Mouse (Mus musculus): Measurements from ENCODE around the gene Stau1. TPM values are rescaled to one million over a fixed set of nuclear protein-coding genes. Genes with fewer than 3 reads are reported as not detected.

The Stau1 gene
- polyA plus RNA-seq, 1 experiment from 2014 or later, result 82.3 TPM

DNA sequence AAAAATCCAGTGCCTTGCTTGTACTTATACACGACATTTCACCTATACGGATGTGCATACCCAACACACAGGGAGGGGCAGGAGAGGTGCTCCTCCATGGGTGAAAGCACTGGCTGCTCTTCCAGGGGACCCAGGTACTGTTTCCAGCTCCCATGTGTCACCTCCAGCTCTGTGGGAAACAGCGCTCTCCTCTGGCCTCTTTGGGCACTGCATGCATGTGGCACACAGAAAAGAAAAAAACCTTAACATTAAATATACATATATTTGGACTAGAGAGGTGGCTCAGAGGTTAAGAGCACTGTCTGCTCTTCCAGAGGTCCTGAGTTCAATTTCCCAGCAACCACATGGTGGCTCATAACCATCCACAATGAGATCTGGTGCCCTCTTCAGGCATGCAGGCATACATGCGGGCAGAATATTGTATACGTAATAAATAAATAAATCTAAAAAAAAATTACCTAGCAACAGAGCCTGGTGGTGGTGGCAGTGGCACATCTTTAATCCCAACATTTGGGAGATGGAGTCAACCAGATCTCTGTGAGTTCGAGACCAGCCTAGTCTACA lies 92.3 kb downstream of the Stau1 start:
- no peaks in the 10 kb centered on the region for H3K36me3 ChIP-seq (ENCODE audit: control insufficient read depth, insufficient read depth, low read length)
- no peaks in the 10 kb centered on the region for H3K27me3 ChIP-seq (ENCODE audit: control insufficient read depth, insufficient read depth, low read length)
- H3K4me3 ChIP-seq (ENCODE audit: low read depth, low read length), result no peak overlapping the region
- no peaks in the 10 kb centered on the region for H3K9me3 ChIP-seq (ENCODE audit: control insufficient read depth, low read depth, low read length)
- 89% methylated on average over 6 of the region's 6 CpGs for WGBS
- H3K9ac ChIP-seq (replicated peaks; ENCODE audit: low read depth, low read length), result no peak overlapping the region
- no peak for ATAC-seq (ENCODE audit: insufficient number of reproducible peaks, insufficient read depth, low FRiP score, low read depth)
- H3K4me2 ChIP-seq (replicated peaks; ENCODE audit: low read depth, low read length), result no peak overlapping the region
- H3K4me1 ChIP-seq (ENCODE audit: control insufficient read depth, insufficient read depth, low read length), result peaks cover 8% of the 10 kb centered on the region
- no peak overlapping the region for H3K27ac ChIP-seq (ENCODE audit: low read length)

DNA sequence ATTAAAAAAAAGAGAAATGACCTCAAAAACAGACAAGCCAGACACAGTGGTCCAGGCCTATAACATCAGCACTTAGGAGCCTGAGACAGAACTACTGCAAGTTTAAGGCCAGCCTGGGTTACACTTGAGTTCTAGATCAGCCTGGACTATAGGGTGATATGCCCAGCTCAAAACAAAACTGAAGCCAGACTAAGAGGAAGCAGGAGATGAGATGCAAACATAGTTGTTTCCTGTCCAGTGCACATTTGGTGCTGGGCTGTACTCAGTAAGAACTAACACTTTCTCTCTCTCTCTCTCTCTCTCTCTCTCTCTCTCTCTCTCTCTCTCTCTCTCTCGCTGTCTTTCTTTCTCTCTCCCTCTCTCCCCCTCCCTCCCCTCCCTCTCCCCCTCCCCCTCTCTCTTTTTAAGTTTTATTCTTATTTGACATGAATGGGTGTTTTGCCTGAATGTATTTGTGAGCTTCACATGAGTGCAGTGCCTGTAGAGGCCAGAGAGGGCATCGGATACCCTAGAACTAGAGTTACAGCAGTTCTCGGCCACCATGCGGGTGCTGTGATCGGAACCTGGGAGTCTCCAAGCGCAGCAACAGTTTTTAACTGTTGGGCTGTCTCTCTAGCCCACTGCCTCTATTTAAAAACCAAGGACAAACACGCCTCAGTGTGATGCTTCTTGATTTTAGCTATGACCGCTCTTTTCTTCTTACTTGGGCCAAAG lies 95.2 kb downstream of the Stau1 start:
- Histone ChIP-seq H3K4me1 (ENCODE audit: control insufficient read depth, insufficient read depth, low read length) (no peaks in the 10 kb centered on the region), H3K9me3 (ENCODE audit: control insufficient read depth, low read depth, low read length) (no peaks in the 10 kb centered on the region), H3K36me3 (ENCODE audit: control insufficient read depth, insufficient read depth, low read length) (no peaks in the 10 kb centered on the region), H3K4me3 (ENCODE audit: low read depth, low read length) (no peak overlapping the region), H3K27ac (ENCODE audit: low read length) (no peak overlapping the region), H3K9ac (replicated peaks; ENCODE audit: low read depth, low read length) (no peak overlapping the region), H3K4me2 (replicated peaks; ENCODE audit: low read depth, low read length) (no peak overlapping the region), H3K27me3 (ENCODE audit: control insufficient read depth, insufficient read depth, low read length) (no peaks in the 10 kb centered on the region)
- WGBS, result 87% methylated on average over 8 of the region's 8 CpGs
- ATAC-seq (ENCODE audit: insufficient number of reproducible peaks, insufficient read depth, low FRiP score, low read depth), result no peak

DNA sequence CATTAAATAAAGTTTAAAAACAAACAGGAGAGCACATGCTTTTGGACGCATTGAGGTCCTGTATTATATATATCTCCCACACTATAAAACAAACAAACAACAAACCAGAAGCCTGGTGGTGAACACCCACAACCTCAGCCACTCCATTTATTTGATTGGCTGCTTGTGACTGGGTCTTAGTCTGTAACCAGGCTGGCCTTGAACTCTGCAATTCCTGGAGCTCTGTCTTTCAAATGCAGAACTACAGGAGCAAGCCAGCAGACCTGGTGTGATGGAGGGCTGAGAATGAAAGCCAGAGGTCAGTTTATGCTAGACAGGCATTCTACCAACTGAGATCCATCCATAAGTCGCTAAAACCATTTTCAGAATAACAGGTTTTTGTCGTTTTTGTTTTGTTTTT lies 96.4 kb downstream of the Stau1 start:
- Histone ChIP-seq H3K36me3 (ENCODE audit: control insufficient read depth, insufficient read depth, low read length) (0 out of 2 replicates have a peak, but pooled peaks cover under 1% of the 10 kb centered on the region), H3K27ac (ENCODE audit: low read length) (no peak overlapping the region), H3K9me3 (ENCODE audit: control insufficient read depth, low read depth, low read length) (no peaks in the 10 kb centered on the region), H3K4me1 (ENCODE audit: control insufficient read depth, insufficient read depth, low read length) (no peaks in the 10 kb centered on the region), H3K9ac (replicated peaks; ENCODE audit: low read depth, low read length) (no peak overlapping the region), H3K4me2 (replicated peaks; ENCODE audit: low read depth, low read length) (no peak overlapping the region), H3K27me3 (ENCODE audit: control insufficient read depth, insufficient read depth, low read length) (no peaks in the 10 kb centered on the region), H3K4me3 (ENCODE audit: low read depth, low read length) (no peak overlapping the region)
- ATAC-seq (ENCODE audit: insufficient number of reproducible peaks, insufficient read depth, low FRiP score, low read depth), result no peak
- WGBS, result 74% methylated on average over 3 of the region's 3 CpGs

DNA sequence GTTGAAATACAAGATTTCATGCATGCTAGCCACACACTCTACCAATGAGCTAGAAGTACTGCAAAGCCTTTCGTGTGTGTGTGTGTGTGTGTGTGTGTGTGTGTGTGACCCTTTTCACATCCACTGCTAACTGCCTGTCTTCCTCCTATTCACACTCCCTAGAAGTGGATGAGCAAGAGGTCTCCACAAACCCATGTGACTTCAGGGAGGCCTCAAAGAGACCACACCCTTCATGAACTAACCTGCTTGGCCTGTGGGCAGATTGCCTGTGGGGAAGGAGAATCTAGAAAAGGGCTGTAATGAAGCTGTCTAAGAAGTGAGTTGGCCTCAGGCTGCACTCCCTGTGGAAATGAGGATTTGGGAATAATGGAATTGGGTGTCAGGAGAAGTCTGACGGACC lies 96.9 kb downstream of the Stau1 start:
- H3K9me3 ChIP-seq (ENCODE audit: control insufficient read depth, low read depth, low read length), result no peaks in the 10 kb centered on the region
- no peak overlapping the region for H3K4me3 ChIP-seq (ENCODE audit: low read depth, low read length)
- H3K9ac ChIP-seq (replicated peaks; ENCODE audit: low read depth, low read length), result no peak overlapping the region
- 78% methylated on average over 2 of the region's 2 CpGs for WGBS
- no peak overlapping the region for H3K4me2 ChIP-seq (replicated peaks; ENCODE audit: low read depth, low read length)
- no peak for ATAC-seq (ENCODE audit: insufficient number of reproducible peaks, insufficient read depth, low FRiP score, low read depth)
- H3K27me3 ChIP-seq (ENCODE audit: control insufficient read depth, insufficient read depth, low read length), result no peaks in the 10 kb centered on the region
- H3K36me3 ChIP-seq (ENCODE audit: control insufficient read depth, insufficient read depth, low read length), result 0 out of 2 replicates have a peak, but pooled peaks cover 4% of the 10 kb centered on the region
- no peak overlapping the region for H3K27ac ChIP-seq (ENCODE audit: low read length)
- H3K4me1 ChIP-seq (ENCODE audit: control insufficient read depth, insufficient read depth, low read length), result no peaks in the 10 kb centered on the region

Other genes with a start within 250 kb of the Stau1 start
- 5.7 and 7.9 TPM in 2 replicates for gene Trp53rkb, start 203.8 kb downstream of the Stau1 start, polyA plus RNA-seq (2014; fragmentation: Nextera tagmentation; extraction: Ambion mirVana)
- 6.2 and 6.4 TPM in 2 replicates for gene Arfgef2, start 190.7 kb downstream of the Stau1 start, polyA plus RNA-seq (2014; fragmentation: Nextera tagmentation; extraction: Ambion mirVana)
- gene Cse1l, start 90.3 kb downstream of the Stau1 start, polyA plus RNA-seq (2014; fragmentation: Nextera tagmentation; extraction: Ambion mirVana), result 139 TPM in 2 replicates
- 38.2 and 45.3 TPM in 2 replicates for gene Ddx27, start 18.9 kb upstream of the Stau1 start, polyA plus RNA-seq (2014; fragmentation: Nextera tagmentation; extraction: Ambion mirVana)
- 6.7 TPM in 2 replicates for gene Znfx1, start 66.7 kb upstream of the Stau1 start, polyA plus RNA-seq (2014; fragmentation: Nextera tagmentation; extraction: Ambion mirVana)
- 2.1 and 2.5 TPM in 2 replicates for gene Kcnb1, start 193.9 kb upstream of the Stau1 start, polyA plus RNA-seq (2014; fragmentation: Nextera tagmentation; extraction: Ambion mirVana)
- 26.6 and 28.1 TPM in 2 replicates for gene Ptgis, start 244.3 kb upstream of the Stau1 start, polyA plus RNA-seq (2014; fragmentation: Nextera tagmentation; extraction: Ambion mirVana)

All from stomach, embryonic 14.5 days (tissue).